Mouse (Mus musculus) intestine, embryonic 16.5 days (tissue): ENCODE data around the gene Hp1bp3. TPM values are rescaled to one million over a fixed set of nuclear protein-coding genes. Genes with fewer than 3 reads are reported as not detected.

Experiments
- ATAC-seq: fragments of 200-750 bp; cut with Nextera tagmentation; 2 replicates; pipeline ENCODE4 v1.8.0; 2017; ENCODE audit warnings: moderate TSS enrichment, moderate library complexity
- H3K27ac ChIP-seq: fragments of 300-500 bp; sonication (generic); 2 replicates; pipeline ENCODE4 v1.5.1; 2014; ENCODE audit warnings: mild to moderate bottlenecking, low read length
- H3K27me3 ChIP-seq: fragments of 300-500 bp; sonication (generic); replicated peaks from 2 replicates; pipeline ENCODE4 v1.6.1; 2014; ENCODE audit warnings: low read length, control low read depth, mixed read lengths; ENCODE audit not compliant: control insufficient read depth, insufficient read depth
- H3K36me3 ChIP-seq: fragments of 300-500 bp; sonication (generic); 2 replicates; pipeline ENCODE4 v1.6.1; 2014; ENCODE audit warnings: low read length, control low read depth; ENCODE audit not compliant: control insufficient read depth, insufficient read depth
- H3K4me1 ChIP-seq: fragments of 300-500 bp; sonication (generic); 2 replicates; pipeline ENCODE4 v1.6.1; 2014; ENCODE audit warnings: low read length, control low read depth, mixed read lengths; ENCODE audit not compliant: control insufficient read depth, insufficient read depth
- H3K4me2 ChIP-seq: fragments of 300-500 bp; sonication (generic); 2 replicates; pipeline ENCODE4 v1.6.1; 2014; ENCODE audit warnings: low read depth, low read length, control low read depth
- H3K4me3 ChIP-seq: fragments of 300-500 bp; sonication (generic); 2 replicates; pipeline ENCODE4 v1.5.1; 2014; ENCODE audit warnings: mild to moderate bottlenecking, low read length
- H3K9ac ChIP-seq: fragments of 300-500 bp; sonication (generic); 2 replicates; pipeline ENCODE4 v1.6.1; 2014; ENCODE audit warnings: low read depth, low read length
- H3K9me3 ChIP-seq: fragments of 300-500 bp; sonication (generic); 2 replicates; pipeline ENCODE4 v1.6.1; 2016; ENCODE audit warnings: low read length, control low read depth; ENCODE audit not compliant: control insufficient read depth
- WGBS: fragments of 180-500 bp; shearing (Covaris S2); extraction: QIAGEN DNeasy Blood & Tissue Kit; methylation state at CpG from one replicate; pipeline ENCODE4 v1.1.7; 2014; 5-methylcytosine and 5-hydroxymethylcytosine counted together
- polyA plus RNA-seq: library from polyadenylated mRNA; unstranded; fragments of >200 nt; fragmentation: Nextera tagmentation; extraction: Ambion mirVana; gene quantifications from 2 replicates; pipeline ENCODE4 v1.2.1, GENCODE M21; 2015

Gene Hp1bp3
- polyA plus RNA-seq = 108 and 113 TPM in 2 replicates

- H3K4me2 ChIP-seq = peak within 1 kb of the TSS; percentile 82
- peak; percentile 79 for ATAC-seq
- H3K9ac ChIP-seq = peak within 1 kb of the TSS; percentile 95
- peaks cover 24% of the 10 kb centered on the region for H3K4me1 ChIP-seq
- peak within 1 kb of the TSS; percentile 90 for H3K4me3 ChIP-seq
- H3K9me3 ChIP-seq = no peaks in the 10 kb centered on the region
- peak within 1 kb of the TSS; percentile 99 for H3K27ac ChIP-seq
- no peaks in the 10 kb centered on the region for H3K27me3 ChIP-seq
- H3K36me3 ChIP-seq = no peaks in the 10 kb centered on the region
- WGBS = under 1% methylated on average over 71 of the region's 84 CpGs
These were observed at the start of gene Hp1bp3 for GRCm38 (mm10) chr4:138216200-138216890. Gene Hp1bp3 (plus strand): TSS chr4:138216296.

DNA sequence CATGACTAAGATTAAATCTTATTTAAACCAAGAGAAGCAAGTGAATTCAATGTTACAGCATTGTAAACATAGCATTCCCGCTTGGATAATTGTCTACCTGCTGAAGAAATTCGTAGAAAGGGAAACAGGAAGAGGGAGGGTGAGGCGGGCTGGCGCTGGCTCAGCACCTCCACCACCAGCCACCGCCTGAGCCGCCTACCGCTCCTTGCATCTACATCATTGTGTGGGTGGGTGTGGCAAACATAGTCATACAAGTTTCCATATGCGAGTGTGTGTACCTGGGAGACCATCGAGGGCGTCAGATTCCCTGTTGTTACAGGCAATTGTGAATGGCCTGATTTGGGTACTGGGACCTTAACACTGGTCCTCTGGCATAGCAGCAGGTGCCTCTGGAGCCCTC, 49.6 kb upstream of the Hp1bp3 start:
- no peaks in the 10 kb centered on the region for H3K9me3 ChIP-seq
- 88% methylated on average over 10 of the region's 10 CpGs for WGBS
- H3K36me3 ChIP-seq = peaks cover 14% of the 10 kb centered on the region
- no peaks in the 10 kb centered on the region for H3K27me3 ChIP-seq
- no peak overlapping the region for H3K27ac ChIP-seq
- no peaks in the 10 kb centered on the region for H3K4me1 ChIP-seq
- no peak for ATAC-seq
- H3K4me3 ChIP-seq = no peak overlapping the region
- H3K4me2 ChIP-seq = no peak overlapping the region
- no peak overlapping the region for H3K9ac ChIP-seq

GRCm38 (mm10) chr4:138168162-138168561, 47.9 kb upstream of the Hp1bp3 start:
- Histone ChIP-seq H3K4me2 (no peak overlapping the region), H3K4me1 (no peaks in the 10 kb centered on the region), H3K36me3 (peaks cover 14% of the 10 kb centered on the region), H3K27ac (no peak overlapping the region), H3K9ac (no peak overlapping the region), H3K4me3 (no peak overlapping the region), H3K9me3 (no peaks in the 10 kb centered on the region), H3K27me3 (no peaks in the 10 kb centered on the region)
- no peak for ATAC-seq
- WGBS = 84% methylated on average over 3 of the region's 3 CpGs

DNA sequence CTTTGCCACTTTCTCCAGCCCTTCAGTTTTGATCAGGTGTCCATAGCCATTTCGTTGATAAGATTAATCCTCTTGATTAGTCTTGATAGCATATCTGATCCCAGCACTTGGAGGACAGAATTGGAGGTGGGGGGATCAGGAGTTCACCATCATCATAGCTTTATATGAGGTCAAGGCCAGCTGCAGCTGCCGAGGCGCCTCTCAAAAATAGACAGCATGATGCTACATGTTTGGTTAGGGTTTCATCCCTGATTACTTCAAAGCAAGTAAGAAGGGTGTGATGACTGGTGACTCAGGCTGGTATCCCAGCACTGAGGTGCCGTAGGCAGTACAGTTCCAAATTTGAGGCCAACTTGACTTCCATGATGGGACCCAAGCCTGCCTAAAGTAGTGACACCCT, 46.7 kb upstream of the Hp1bp3 start:
- Histone ChIP-seq H3K4me3 (no peak overlapping the region), H3K36me3 (peaks cover 14% of the 10 kb centered on the region), H3K27me3 (no peaks in the 10 kb centered on the region), H3K4me2 (no peak overlapping the region), H3K27ac (no peak overlapping the region), H3K9me3 (no peaks in the 10 kb centered on the region), H3K4me1 (no peaks in the 10 kb centered on the region), H3K9ac (no peak overlapping the region)
- WGBS = 86% methylated on average over 4 of the region's 4 CpGs
- ATAC-seq = no peak

DNA sequence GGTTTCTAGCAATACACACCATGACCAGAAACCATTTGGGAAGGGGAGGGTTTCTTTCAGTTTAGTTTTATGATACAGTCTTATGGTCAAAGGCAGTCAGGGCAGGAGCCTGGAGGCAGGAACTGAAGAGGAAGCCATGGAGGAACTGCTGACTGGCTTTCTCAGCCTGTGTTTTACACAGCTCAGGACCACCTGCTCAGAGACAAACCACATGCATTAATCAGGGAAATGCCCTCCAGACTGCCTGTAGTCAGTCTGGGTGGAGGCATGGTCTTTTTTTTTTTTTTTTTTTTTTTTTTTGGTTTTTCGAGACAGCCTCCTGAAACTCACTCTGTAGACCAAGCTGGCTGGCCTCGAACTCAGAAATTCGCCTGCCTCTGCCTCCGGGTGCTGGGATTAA, 43.4 kb upstream of the Hp1bp3 start:
- no peaks in the 10 kb centered on the region for H3K4me1 ChIP-seq
- no peak overlapping the region for H3K27ac ChIP-seq
- H3K27me3 ChIP-seq = no peaks in the 10 kb centered on the region
- peaks cover 4% of the 10 kb centered on the region; the same call in 1 of the 2 replicates for H3K36me3 ChIP-seq
- H3K9ac ChIP-seq = no peak overlapping the region
- H3K4me2 ChIP-seq = no peak overlapping the region
- no peak overlapping the region for H3K4me3 ChIP-seq
- 93% methylated on average over 4 of the region's 4 CpGs for WGBS
- ATAC-seq = no peak
- no peaks in the 10 kb centered on the region for H3K9me3 ChIP-seq

- Histone ChIP-seq H3K27me3 (no peaks in the 10 kb centered on the region), H3K36me3 (peaks cover 13% of the 10 kb centered on the region), H3K4me1 (no peaks in the 10 kb centered on the region), H3K27ac (no peak overlapping the region), H3K9me3 (no peaks in the 10 kb centered on the region), H3K4me3 (no peak overlapping the region), H3K9ac (no peak overlapping the region), H3K4me2 (no peak overlapping the region)
- 93% methylated on average over 5 of the region's 5 CpGs for WGBS
- ATAC-seq = no peak
These were observed 36.7 kb upstream of the Hp1bp3 start for GRCm38 (mm10) chr4:138179391-138179790.

DNA sequence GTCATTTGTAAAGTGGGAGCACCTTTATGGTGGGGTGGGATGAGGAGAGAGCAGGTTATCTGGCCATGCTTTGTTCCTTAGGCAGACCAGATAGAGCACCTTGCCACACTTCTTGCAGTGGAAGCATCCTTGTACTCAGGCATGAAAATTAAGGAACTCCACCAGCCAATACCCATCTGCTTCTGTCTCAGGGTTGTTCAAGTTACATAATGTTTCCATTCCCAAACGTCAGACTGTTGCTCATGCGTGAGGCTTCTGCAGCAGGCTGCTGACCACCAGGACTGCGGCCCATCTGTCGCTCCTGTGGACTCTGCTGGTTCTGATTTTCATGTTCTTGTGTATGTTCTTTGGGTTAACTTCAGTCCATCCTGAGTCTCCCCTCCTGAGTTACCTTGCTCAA, 35.4 kb upstream of the Hp1bp3 start:
- no peaks in the 10 kb centered on the region for H3K9me3 ChIP-seq
- H3K9ac ChIP-seq = no peak overlapping the region
- H3K27ac ChIP-seq = no peak overlapping the region
- no peak overlapping the region for H3K4me2 ChIP-seq
- no peaks in the 10 kb centered on the region for H3K4me1 ChIP-seq
- over 99% methylated on average over 4 of the region's 4 CpGs for WGBS
- ATAC-seq = no peak
- H3K4me3 ChIP-seq = no peak overlapping the region
- no peaks in the 10 kb centered on the region for H3K27me3 ChIP-seq
- H3K36me3 ChIP-seq = peaks cover 13% of the 10 kb centered on the region

GRCm38 (mm10) chr4:138184056-138184455, 32.0 kb upstream of the Hp1bp3 start:
- H3K27me3 ChIP-seq = no peaks in the 10 kb centered on the region
- H3K27ac ChIP-seq = peak overlapping the region; percentile 33
- no peaks in the 10 kb centered on the region for H3K9me3 ChIP-seq
- peak; percentile 40 for ATAC-seq
- H3K9ac ChIP-seq = no peak overlapping the region
- peaks cover 22% of the 10 kb centered on the region for H3K36me3 ChIP-seq
- H3K4me1 ChIP-seq = no peaks in the 10 kb centered on the region
- WGBS = 73% methylated on average over 5 of the region's 5 CpGs
- H3K4me3 ChIP-seq = no peak overlapping the region
- H3K4me2 ChIP-seq = no peak overlapping the region

GRCm38 (mm10) chr4:138184573-138184981, 31.5 kb upstream of the Hp1bp3 start:
- no peak overlapping the region for H3K4me3 ChIP-seq
- no peak overlapping the region for H3K4me2 ChIP-seq
- H3K4me1 ChIP-seq = no peaks in the 10 kb centered on the region
- H3K9ac ChIP-seq = no peak overlapping the region
- 66% methylated on average over 5 of the region's 5 CpGs for WGBS
- ATAC-seq = peak; percentile 80
- H3K27ac ChIP-seq = peak overlapping the region; percentile 33
- no peaks in the 10 kb centered on the region for H3K9me3 ChIP-seq
- H3K36me3 ChIP-seq = peaks cover 22% of the 10 kb centered on the region
- no peaks in the 10 kb centered on the region for H3K27me3 ChIP-seq

- peaks cover 18% of the 10 kb centered on the region for H3K36me3 ChIP-seq
- H3K27ac ChIP-seq = no peak overlapping the region
- no peak for ATAC-seq
- WGBS = 92% methylated on average over 7 of the region's 7 CpGs
- H3K27me3 ChIP-seq = no peaks in the 10 kb centered on the region
- no peaks in the 10 kb centered on the region for H3K9me3 ChIP-seq
- H3K9ac ChIP-seq = no peak overlapping the region
- H3K4me3 ChIP-seq = no peak overlapping the region
- H3K4me1 ChIP-seq = no peaks in the 10 kb centered on the region
- no peak overlapping the region for H3K4me2 ChIP-seq
These were observed 30.1 kb upstream of the Hp1bp3 start for GRCm38 (mm10) chr4:138185961-138186360.
